Comparison of ENCODE assay signal across 22 mouse cellular contexts in the genomic region with DNA sequence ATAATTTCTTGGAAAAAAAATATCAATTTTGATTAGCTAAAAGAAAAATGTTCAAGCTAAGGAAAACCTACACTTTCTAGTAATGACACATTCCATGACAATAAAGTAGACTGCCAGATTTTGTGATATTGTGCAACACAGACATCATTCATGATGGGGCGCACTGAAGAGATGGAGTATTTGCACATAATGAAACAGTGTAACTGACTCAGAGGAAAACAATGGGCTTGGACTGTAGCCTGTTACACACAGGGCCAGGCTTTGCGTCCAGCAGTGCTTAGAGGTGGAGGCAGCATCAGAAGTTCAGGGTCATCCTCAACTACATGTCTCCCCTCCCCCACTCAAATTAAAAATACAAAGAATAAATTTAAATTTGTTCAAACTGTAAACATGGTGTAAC. TPM values are rescaled to one million over a fixed set of nuclear protein-coding genes. Genes with fewer than 3 reads are reported as not detected.
"Had no signal": no experiment of that assay in that cellular context is flagged by ENCODE, and none has a peak within 500 bp of the region (broad histone marks: within the 10 kb centered on the region; RNA-seq: fewer than 3 reads in every experiment).

No protein-coding gene starts in this region.

- DNase-seq: kidney, adult 11 months; kidney, adult 9 months; kidney, postnatal 4 days; lung, adult 2 months; right cerebral cortex, postnatal 14 days; thymus, postnatal 4 days had no signal

- H3K9ac ChIP-seq: liver, embryonic 15.5 days; neural tube, embryonic 13.5 days; stomach, embryonic 15.5 days had no signal

- H3K36me3 ChIP-seq: limb, embryonic 10.5 days; liver, embryonic 15.5 days; neural tube, embryonic 13.5 days; stomach, embryonic 15.5 days had no signal

- H3K4me3 ChIP-seq: layer of hippocampus, adult 2 months; limb, embryonic 10.5 days; liver, embryonic 15.5 days; megakaryocyte, embryonic 14.5 days; neural tube, embryonic 13.5 days; stomach, embryonic 15.5 days had no signal

- H3K4me1 ChIP-seq: limb, embryonic 10.5 days; liver, embryonic 15.5 days; megakaryocyte, embryonic 14.5 days; neural tube, embryonic 13.5 days; stomach, embryonic 15.5 days had no signal

- H3K27me3 ChIP-seq: liver, embryonic 15.5 days; neural tube, embryonic 13.5 days; stomach, embryonic 15.5 days had no signal

- H3K27ac ChIP-seq: kidney, postnatal 0 days; layer of hippocampus, adult 2 months; limb, embryonic 10.5 days; liver, embryonic 15.5 days; macrophage; neural tube, embryonic 13.5 days; stomach, embryonic 15.5 days had no signal

- ATAC-seq: midbrain, embryonic 16.5 days had no signal

- H3K4me2 ChIP-seq: liver, embryonic 11.5 days; liver, embryonic 15.5 days; midbrain, embryonic 11.5 days; neural tube, embryonic 13.5 days; stomach, embryonic 15.5 days had no signal

- H3K9me3 ChIP-seq: limb, embryonic 10.5 days; liver, embryonic 15.5 days; megakaryocyte, embryonic 14.5 days; neural tube, embryonic 13.5 days; stomach, embryonic 15.5 days had no signal

RNA-seq across cellular contexts. Expression of gene Galntl5, which starts 9.3 kb away (rescaled TPM):
- total RNA-seq: layer of hippocampus, adult 2 months; layer of hippocampus, postnatal 10 days; left cerebral cortex, postnatal 14 days had no signal
- polyA plus RNA-seq: kidney, postnatal 0 days; limb, embryonic 10.5 days; limb, embryonic 14.5 days; liver, embryonic 11.5 days; liver, embryonic 15.5 days; lung, adult 2 months; macrophage; midbrain, embryonic 11.5 days; midbrain, embryonic 16.5 days; neural tube, embryonic 13.5 days; spleen, adult 2 months; stomach, embryonic 15.5 days had no signal

RNA-seq across cellular contexts. Expression of gene E130116L18Rik, which starts 32.4 kb away (rescaled TPM):
- total RNA-seq: layer of hippocampus, adult 2 months; layer of hippocampus, postnatal 10 days; left cerebral cortex, postnatal 14 days had no signal
- polyA plus RNA-seq: limb, embryonic 10.5 days; limb, embryonic 14.5 days; liver, embryonic 11.5 days; liver, embryonic 15.5 days; lung, adult 2 months; macrophage; midbrain, embryonic 11.5 days; midbrain, embryonic 16.5 days; neural tube, embryonic 13.5 days; spleen, adult 2 months; stomach, embryonic 15.5 days; testis, adult 2 months had no signal
